Mouse (Mus musculus) megakaryocyte, embryonic 14.5 days (primary cell): ENCODE results near the gene Chd5.

ENCODE experiments used
- FLI1 ChIP-seq: IDR thresholded peaks from 2 replicates; pipeline ENCODE4 v1.6.1; 2012; ENCODE audit warnings: low read length, inconsistent platforms, mixed read lengths
- GATA1 ChIP-seq: IDR thresholded peaks from 3 replicates; pipeline ENCODE4 v1.6.1; 2012; ENCODE audit warnings: mixed read lengths, low read length, inconsistent platforms, borderline replicate concordance

DNA sequence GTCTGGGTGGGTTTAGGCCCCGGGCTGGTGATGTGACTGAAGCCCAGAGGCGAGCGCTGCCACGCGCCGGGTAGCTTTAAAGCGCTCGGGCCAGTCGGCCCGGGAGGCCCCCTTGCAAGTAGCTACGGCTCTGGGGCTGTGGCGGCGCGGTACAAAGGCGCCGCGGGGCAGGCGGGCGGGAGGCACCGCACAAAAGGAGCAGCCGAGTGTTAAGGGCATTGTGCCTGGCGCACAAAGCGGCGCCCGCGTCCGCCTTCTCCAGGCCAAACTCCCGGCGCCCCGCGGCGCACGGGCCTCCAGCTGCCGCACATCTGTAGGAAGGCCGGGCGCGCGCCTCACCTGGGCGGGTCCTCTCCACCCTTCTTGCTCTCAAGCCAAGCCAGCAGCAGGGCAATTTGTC, 48.1 kb upstream of the Chd5 start:
- no peak for TF ChIP-seq GATA1
- no peak for TF ChIP-seq FLI1
